In genomic region chr2:85036507-85037046, GRCm38 (mm10) we compare ENCODE assay signal across 8 mouse cellular contexts. TPM values are rescaled to one million over a fixed set of nuclear protein-coding genes. Genes with fewer than 3 reads are reported as not detected.
DNase-seq lines count a peak whose midpoint lies in the region; ATAC-seq and TF ChIP-seq lines count a peak whose summit lies in the region.

No protein-coding gene starts in this region.

- intact Hi-C loops in heart, adult 2 months (cut with DNase I) = loop anchor here (1.0 to 5.0 kb wide), 2 partner anchors 11 to 309 kb away; partner anchors contain the start of gene Clp1
- intact Hi-C loops in heart, postnatal 25 days (cut with DNase I) = no loop called here

- peak overlapping the region; percentile 99 for H3K4me3 ChIP-seq in heart, adult 2 months
- H3K4me3 ChIP-seq in ES-Bruce4 (ENCODE audit: low read depth, low read length) = peak overlapping the region; percentile 98
- peak overlapping the region; percentile 86 for H3K4me3 ChIP-seq in forebrain, embryonic 13.5 days
- peak overlapping the region; percentile 83 to 85 for H3K4me3 ChIP-seq in liver, embryonic 14.5 days (ENCODE audit: insufficient read depth in 1 of 2, low read depth in 2 of 2, low read length in 2 of 2)

- peaks cover 5% of the 10 kb centered on the region for H3K4me1 ChIP-seq in heart, adult 2 months (ENCODE audit: control insufficient read depth, insufficient read depth, low read length)
- H3K4me1 ChIP-seq in ES-Bruce4 (ENCODE audit: control insufficient read depth, insufficient read depth, low read length) = peaks cover 3% of the 10 kb centered on the region
- H3K4me1 ChIP-seq in forebrain, embryonic 13.5 days = peaks cover 18% of the 10 kb centered on the region
- peaks cover 17 to 18% of the 10 kb centered on the region in 2 experiments for H3K4me1 ChIP-seq in liver, embryonic 14.5 days (replicated peaks; ENCODE audit: control insufficient read depth in 2 of 2, insufficient read depth in 2 of 2, low read length in 1 of 2)

- H3K9ac ChIP-seq in heart, adult 2 months (ENCODE audit: low read depth, low read length) = peak overlapping the region; percentile 39
- peak overlapping the region; percentile 89 for H3K9ac ChIP-seq in ES-Bruce4 (ENCODE audit: low read depth, poor library complexity, severe bottlenecking)
- H3K9ac ChIP-seq in forebrain, embryonic 13.5 days = peak overlapping the region; percentile 93
- peak overlapping the region; percentile 92 for H3K9ac ChIP-seq in liver, embryonic 14.5 days (replicated peaks)

- H3K36me3 ChIP-seq in heart, adult 2 months (ENCODE audit: control insufficient read depth, insufficient read depth, low read length) = no peaks in the 10 kb centered on the region; the same call in 1 of the 2 replicates
- peaks cover 28% of the 10 kb centered on the region for H3K36me3 ChIP-seq in ES-Bruce4 (ENCODE audit: control insufficient read depth, insufficient read depth, low read length, poor library complexity, severe bottlenecking)
- peaks cover 24% of the 10 kb centered on the region for H3K36me3 ChIP-seq in forebrain, embryonic 13.5 days (ENCODE audit: poor library complexity, severe bottlenecking)
- peaks cover 31% of the 10 kb centered on the region for H3K36me3 ChIP-seq in liver, embryonic 14.5 days (replicated peaks; ENCODE audit: control insufficient read depth, insufficient read depth, low read depth)

- H3K79me2 ChIP-seq in heart, adult 2 months (replicated peaks; ENCODE audit: control insufficient read depth, insufficient read depth, low read length) = no peaks in the 10 kb centered on the region

- H3K27me3 ChIP-seq in heart, adult 2 months (ENCODE audit: control insufficient read depth, insufficient read depth, low read length) = no peaks in the 10 kb centered on the region
- H3K27me3 ChIP-seq in ES-Bruce4 (ENCODE audit: control insufficient read depth, insufficient read depth, low read length, poor library complexity, severe bottlenecking) = no peaks in the 10 kb centered on the region
- H3K27me3 ChIP-seq in forebrain, embryonic 13.5 days = no peaks in the 10 kb centered on the region
- H3K27me3 ChIP-seq in liver, embryonic 14.5 days (ENCODE audit: control insufficient read depth, insufficient read depth, low read length) = peaks cover 19% of the 10 kb centered on the region

- ATAC-seq in forebrain, embryonic 13.5 days = peak; percentile 52
- peak; percentile 11; the same call in 1 of the 2 replicates for ATAC-seq in liver, embryonic 14.5 days (ENCODE audit: insufficient read depth)

- TF ChIP-seq EP300 in heart, adult 2 months (IDR thresholded peaks at IDR 0.05; ENCODE audit: insufficient read depth, low read depth, low read length) = no peak
- TF ChIP-seq EP300 in ES-Bruce4 (IDR thresholded peaks at IDR 0.05; ENCODE audit: insufficient read depth, low read depth, low read length) = no peak
- no peak for TF ChIP-seq EP300 in liver, embryonic 14.5 days (IDR thresholded peaks at IDR 0.05; ENCODE audit: low read depth)

- WGBS in heart, adult 2 months = 9% methylated on average over 11 of the region's 11 CpGs
- 9% methylated on average over 11 of the region's 11 CpGs for WGBS in forebrain, embryonic 13.5 days
- 4% methylated on average over 11 of the region's 11 CpGs for WGBS in liver, embryonic 14.5 days (ENCODE audit: insufficient replicate concordance)

- TF ChIP-seq CTCF in heart, adult 2 months (IDR thresholded peaks at IDR 0.05) = no peak
- no peak for TF ChIP-seq CTCF in ES-Bruce4 (IDR thresholded peaks at IDR 0.05; ENCODE audit: low read depth, low read length)
- TF ChIP-seq CTCF in liver, embryonic 14.5 days (IDR thresholded peaks at IDR 0.05; ENCODE audit: low read depth) = no peak

- H3K27ac ChIP-seq in heart, adult 2 months = peak overlapping the region; percentile 91
- no peak overlapping the region for H3K27ac ChIP-seq in ES-Bruce4 (ENCODE audit: insufficient read depth, low read length)
- H3K27ac ChIP-seq in forebrain, embryonic 13.5 days = peak overlapping the region; percentile 81; the same call in 1 of the 2 replicates
- H3K27ac ChIP-seq in liver, embryonic 14.5 days = no peak overlapping the region

- TF ChIP-seq POLR2A in heart, adult 2 months (IDR thresholded peaks at IDR 0.05; ENCODE audit: insufficient read depth, low read depth, low read length) = no peak
- TF ChIP-seq POLR2A in ES-Bruce4 (IDR thresholded peaks at IDR 0.05; ENCODE audit: insufficient read depth, low read length) = no peak

- H3K9me3 ChIP-seq in ES-Bruce4 (replicated peaks; ENCODE audit: control insufficient read depth, insufficient read depth, low read length, poor library complexity, severe bottlenecking) = no peaks in the 10 kb centered on the region
- H3K9me3 ChIP-seq in forebrain, embryonic 13.5 days (replicated peaks) = no peaks in the 10 kb centered on the region
- no peaks in the 10 kb centered on the region for H3K9me3 ChIP-seq in liver, embryonic 14.5 days (ENCODE audit: control insufficient read depth, low read length)

- no peak for DNase-seq in heart, adult 2 months
- DNase-seq in heart, postnatal 25 days (ENCODE audit: low spot score) = no peak
- DNase-seq in liver, embryonic 14.5 days (ENCODE audit: low read depth in 3 of 3, low spot score in 3 of 3) = no peak
- no peak for DNase-seq in layer of hippocampus, adult 9-11 months
- DNase-seq in ovary, postnatal 10 days (ENCODE audit: low spot score) = no peak
- DNase-seq in thymus, postnatal 14 days = no peak

- peak overlapping the region; percentile 73 for H3K4me2 ChIP-seq in forebrain, embryonic 13.5 days
- peak overlapping the region; percentile 96 for H3K4me2 ChIP-seq in liver, embryonic 14.5 days (ENCODE audit: low read depth)

RNA-seq across cellular contexts. Expression of gene Ssrp1, which starts 0.5 kb away (rescaled TPM):
- total RNA-seq in heart, adult 2 months (2021) = 10 to 100 TPM; 38.8 to 39.0 TPM
- 39.6 and 59.5 TPM in 2 replicates for polyA plus RNA-seq in heart, adult 2 months (2012; rRNA removed)
- total RNA-seq in heart, postnatal 25 days (2021) = 10 to 100 TPM; 35.5 to 40.8 TPM
- 228 and 238 TPM in 2 replicates for polyA plus RNA-seq in ES-Bruce4 (2011; ENCODE audit: insufficient read depth, insufficient read length, low read depth, missing spikeins)
- 281 and 310 TPM in 2 replicates for polyA plus RNA-seq in forebrain, embryonic 13.5 days (2015; fragmentation: Nextera tagmentation; extraction: Ambion mirVana)
- 82.2 and 115 TPM in 2 replicates for polyA plus RNA-seq in liver, embryonic 14.5 days (2012; rRNA removed)
- 160 and 183 TPM in 2 replicates for polyA plus RNA-seq in liver, embryonic 14.5 days (2014; fragmentation: Nextera tagmentation; extraction: Ambion mirVana)

RNA-seq across cellular contexts. Expression of gene P2rx3, which starts 0.7 kb away (rescaled TPM):
- total RNA-seq in heart, adult 2 months (2021) = under 1 TPM; 0.25 to 0.81 TPM
- 0.39 and 0.79 TPM in 2 replicates for polyA plus RNA-seq in heart, adult 2 months (2012; rRNA removed)
- total RNA-seq in heart, postnatal 25 days (2021) = under 1 TPM; 0.26 to 0.42 TPM
- polyA plus RNA-seq in ES-Bruce4 (2011; ENCODE audit: insufficient read depth, insufficient read length, low read depth, missing spikeins) = 1.3 and 2.5 TPM in 2 replicates
- polyA plus RNA-seq in forebrain, embryonic 13.5 days (2015; fragmentation: Nextera tagmentation; extraction: Ambion mirVana) = 0.79 and 0.90 TPM in 2 replicates
- polyA plus RNA-seq in liver, embryonic 14.5 days (2012; rRNA removed) = 0.12 and 0.22 TPM in 2 replicates
- 0.08 and 0.17 TPM in 2 replicates for polyA plus RNA-seq in liver, embryonic 14.5 days (2014; fragmentation: Nextera tagmentation; extraction: Ambion mirVana)

RNA-seq across cellular contexts. Expression of gene Tnks1bp1, which starts 11.2 kb away (rescaled TPM):
- total RNA-seq in heart, adult 2 months (2021) = 10 to 100 TPM; 56.9 to 59.1 TPM
- polyA plus RNA-seq in heart, adult 2 months (2012; rRNA removed) = 40.7 and 54.1 TPM in 2 replicates
- total RNA-seq in heart, postnatal 25 days (2021) = 10 to 100 TPM; 63.2 to 65.0 TPM
- polyA plus RNA-seq in ES-Bruce4 (2011; ENCODE audit: insufficient read depth, insufficient read length, low read depth, missing spikeins) = 27.1 and 33.6 TPM in 2 replicates
- polyA plus RNA-seq in forebrain, embryonic 13.5 days (2015; fragmentation: Nextera tagmentation; extraction: Ambion mirVana) = 20.1 and 24.9 TPM in 2 replicates
- 3.9 and 4.4 TPM in 2 replicates for polyA plus RNA-seq in liver, embryonic 14.5 days (2012; rRNA removed)
- 0.75 and 1.0 TPM in 2 replicates for polyA plus RNA-seq in liver, embryonic 14.5 days (2014; fragmentation: Nextera tagmentation; extraction: Ambion mirVana)

RNA-seq across cellular contexts. Expression of gene Prg3, which starts 48.6 kb away (rescaled TPM):
- not detected for total RNA-seq in heart, adult 2 months (2021)
- not detected in 2 replicates for polyA plus RNA-seq in heart, adult 2 months (2012; rRNA removed)
- not detected for total RNA-seq in heart, postnatal 25 days (2021)
- polyA plus RNA-seq in ES-Bruce4 (2011; ENCODE audit: insufficient read depth, insufficient read length, low read depth, missing spikeins) = not detected in 2 replicates
- polyA plus RNA-seq in forebrain, embryonic 13.5 days (2015; fragmentation: Nextera tagmentation; extraction: Ambion mirVana) = not detected in 2 replicates
- 2.6 and 4.4 TPM in 2 replicates for polyA plus RNA-seq in liver, embryonic 14.5 days (2012; rRNA removed)
- 2.1 and 3.4 TPM in 2 replicates for polyA plus RNA-seq in liver, embryonic 14.5 days (2014; fragmentation: Nextera tagmentation; extraction: Ambion mirVana)

RNA-seq across cellular contexts. Expression of gene Prg2, which starts 56.3 kb away (rescaled TPM):
- not detected for total RNA-seq in heart, adult 2 months (2021)
- 0.14 and 0.44 TPM in 2 replicates for polyA plus RNA-seq in heart, adult 2 months (2012; rRNA removed)
- not detected for total RNA-seq in heart, postnatal 25 days (2021)
- not detected in 2 replicates for polyA plus RNA-seq in ES-Bruce4 (2011; ENCODE audit: insufficient read depth, insufficient read length, low read depth, missing spikeins)
- polyA plus RNA-seq in forebrain, embryonic 13.5 days (2015; fragmentation: Nextera tagmentation; extraction: Ambion mirVana) = 0.44 TPM in 1 of 2 replicates, not detected in the other
- 33.3 and 62.4 TPM in 2 replicates for polyA plus RNA-seq in liver, embryonic 14.5 days (2012; rRNA removed)
- polyA plus RNA-seq in liver, embryonic 14.5 days (2014; fragmentation: Nextera tagmentation; extraction: Ambion mirVana) = 17.9 and 21.8 TPM in 2 replicates

Comparison
In these comparisons a context has a peak if more than half of its experiments do, and no peak if none do; other contexts are left out.
1. H3K27ac ChIP-seq: peak in heart, adult 2 months (single experiment) and forebrain, embryonic 13.5 days (single experiment); none in ES-Bruce4 (single experiment) and liver, embryonic 14.5 days (single experiment).
2. H3K9ac ChIP-seq: peak in every context shown above with its lines; median percentile 93 in forebrain, embryonic 13.5 days; 92 in liver, embryonic 14.5 days; 89 in ES-Bruce4; 39 in heart, adult 2 months.
3. Peak in every context shown above with its lines, with median percentiles within 50 percentile points of each other: H3K4me3 ChIP-seq.